Mouse (Mus musculus) intestine, embryonic 14.5 days (tissue): ENCODE measurements around the gene R3hdm2. TPM values are rescaled to one million over a fixed set of nuclear protein-coding genes. Genes with fewer than 3 reads are reported as not detected.

Source experiments
- ATAC-seq: fragments of 200-750 bp; cut with Nextera tagmentation; replicated peaks from 2 replicates; pipeline ENCODE4 v1.8.0; 2017; ENCODE audit warnings: low read depth, moderate number of reproducible peaks, moderate TSS enrichment, moderate library complexity; ENCODE audit not compliant: low FRiP score, low TSS enrichment
- DNase-seq: peaks from one replicate; pipeline ENCODE4 v3.0.0-alpha.2; 2018; ENCODE audit warnings: low spot score
- H3K27ac ChIP-seq: fragments of 300-500 bp; sonication (generic); 2 replicates; pipeline ENCODE4 v1.5.1; 2014; ENCODE audit warnings: low read depth, mild to moderate bottlenecking, control low read depth
- H3K27me3 ChIP-seq: fragments of 300-500 bp; sonication (generic); replicated peaks from 2 replicates; pipeline ENCODE4 v1.6.1; 2014; ENCODE audit warnings: low read length, control low read depth; ENCODE audit not compliant: control insufficient read depth, insufficient read depth
- H3K36me3 ChIP-seq: fragments of 300-500 bp; sonication (generic); 2 replicates; pipeline ENCODE4 v1.6.1; 2014; ENCODE audit warnings: low read length, control low read depth; ENCODE audit not compliant: control insufficient read depth, insufficient read depth
- H3K4me1 ChIP-seq: fragments of 300-500 bp; sonication (generic); replicated peaks from 2 replicates; pipeline ENCODE4 v1.6.1; 2014; ENCODE audit warnings: low read length, control low read depth, mixed read lengths; ENCODE audit not compliant: control insufficient read depth, insufficient read depth
- H3K4me2 ChIP-seq: fragments of 300-500 bp; sonication (generic); 2 replicates; pipeline ENCODE4 v1.6.1; 2014; ENCODE audit warnings: low read length
- H3K4me3 ChIP-seq: fragments of 300-500 bp; sonication (generic); 2 replicates; pipeline ENCODE4 v1.5.1; 2014; ENCODE audit warnings: low read depth, low read length, control low read depth, mixed read lengths
- H3K9ac ChIP-seq: fragments of 300-500 bp; sonication (generic); 2 replicates; pipeline ENCODE4 v1.6.1; 2014; ENCODE audit warnings: mild to moderate bottlenecking, low read length
- H3K9me3 ChIP-seq: fragments of 300-500 bp; sonication (generic); 2 replicates; pipeline ENCODE4 v1.6.1; 2016; ENCODE audit warnings: low read length, control low read depth; ENCODE audit not compliant: control insufficient read depth
- WGBS: fragments of 180-500 bp; shearing (Covaris S2); extraction: QIAGEN DNeasy Blood & Tissue Kit; methylation state at CpG from one replicate; pipeline ENCODE4 v1.1.7; 2014; 5-methylcytosine and 5-hydroxymethylcytosine counted together
- polyA plus RNA-seq: library from polyadenylated mRNA; unstranded; fragments of >200 nt; fragmentation: Nextera tagmentation; extraction: Ambion mirVana; gene quantifications from 2 replicates; pipeline ENCODE4 v1.2.1, GENCODE M21; 2014

Gene R3hdm2
- polyA plus RNA-seq, 1 experiment from 2014 or later, result 31.5 TPM

DNA sequence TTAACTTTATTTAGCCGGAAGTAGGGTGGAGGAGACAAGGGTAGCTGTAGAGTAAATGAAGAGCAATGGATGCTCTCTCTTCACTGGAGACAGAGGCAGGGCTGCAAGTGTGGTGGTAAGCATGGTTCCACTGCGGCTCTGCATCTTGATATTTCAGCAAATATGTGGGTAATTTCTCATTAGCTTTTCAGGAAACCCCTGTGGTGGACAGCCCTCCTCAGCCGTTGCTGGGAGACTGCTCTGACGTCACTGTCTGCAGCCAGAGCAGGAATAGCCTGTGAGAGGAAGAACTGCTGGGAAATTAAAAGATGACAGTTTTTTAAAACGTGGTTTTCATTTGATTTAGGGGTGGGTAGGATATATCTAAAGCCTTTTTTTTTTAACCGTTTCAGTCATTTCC, 41.9 kb downstream of the R3hdm2 start:
- no peaks in the 10 kb centered on the region for H3K36me3 ChIP-seq
- 16% methylated on average over 6 of the region's 6 CpGs for WGBS
- ATAC-seq (peak; percentile 72; the same call in 1 of the 2 replicates), DNase-seq (peak; percentile 57)
- no peak overlapping the region for H3K4me3 ChIP-seq
- H3K4me2 ChIP-seq, result peak overlapping the region; percentile 40
- peak overlapping the region; percentile 4; the same call in 1 of the 2 replicates for H3K27ac ChIP-seq
- H3K27me3 ChIP-seq, result no peaks in the 10 kb centered on the region
- H3K4me1 ChIP-seq, result peaks cover 36% of the 10 kb centered on the region
- no peaks in the 10 kb centered on the region for H3K9me3 ChIP-seq
- H3K9ac ChIP-seq, result no peak overlapping the region

DNA sequence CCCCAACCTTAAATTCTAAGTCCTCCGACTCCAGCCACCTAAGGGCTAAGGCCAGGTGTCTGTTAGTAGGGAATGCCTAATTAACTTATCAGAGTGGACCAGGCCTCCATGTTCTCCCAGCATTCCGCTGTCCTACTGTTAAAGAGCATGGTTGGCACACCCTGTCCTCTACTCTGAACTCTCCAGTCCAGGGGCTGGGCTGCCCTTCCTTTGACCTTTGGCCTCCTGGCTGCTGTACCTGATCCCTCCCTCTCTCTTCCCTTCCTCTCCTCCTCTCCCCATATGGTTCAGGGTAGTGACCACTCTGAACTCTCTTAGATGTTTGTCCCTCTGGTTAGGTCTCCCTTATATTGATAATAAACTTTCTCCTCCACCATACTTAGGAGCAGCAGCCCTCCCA, 45.7 kb downstream of the R3hdm2 start:
- 73% methylated on average over 2 of the region's 2 CpGs for WGBS
- H3K9me3 ChIP-seq, result no peaks in the 10 kb centered on the region

DNA sequence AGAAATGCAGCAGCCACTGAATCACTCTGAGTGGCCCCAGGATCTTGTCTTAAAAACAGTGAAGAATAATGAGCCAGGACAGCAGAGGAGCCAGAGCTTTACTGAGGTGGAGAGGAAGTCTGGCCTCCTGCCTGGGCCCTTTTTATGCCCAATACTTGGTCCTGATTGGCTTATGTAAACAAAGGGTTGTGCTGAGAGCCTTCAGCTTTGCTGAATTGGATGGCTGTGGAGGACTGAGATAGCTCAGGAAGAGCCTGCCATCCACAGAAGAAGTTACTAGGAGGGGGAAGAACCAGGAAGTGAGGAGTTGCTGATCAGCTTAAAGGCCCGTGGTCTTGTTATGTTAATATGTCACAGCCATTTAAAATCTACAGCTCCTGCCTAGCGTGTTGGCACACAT, 46.5 kb downstream of the R3hdm2 start:
- Histone ChIP-seq H3K27me3 (no peaks in the 10 kb centered on the region), H3K9me3 (no peaks in the 10 kb centered on the region), H3K9ac (no peak overlapping the region), H3K27ac (peak overlapping the region; percentile 62), H3K4me3 (no peak overlapping the region), H3K36me3 (no peaks in the 10 kb centered on the region), H3K4me1 (peaks cover 25% of the 10 kb centered on the region), H3K4me2 (no peak overlapping the region)
- DNase-seq (no peak), ATAC-seq (no peak)
- 19% methylated on average over 2 of the region's 2 CpGs for WGBS

More for the DNA sequence above, 45.7 kb downstream of the R3hdm2 start:
- no peaks in the 10 kb centered on the region for H3K27me3 ChIP-seq
- DNase-seq (no peak), ATAC-seq (no peak; the same call in 1 of the 2 replicates)
- H3K27ac ChIP-seq, result no peak overlapping the region
- no peak overlapping the region for H3K9ac ChIP-seq
- H3K4me1 ChIP-seq, result peaks cover 33% of the 10 kb centered on the region
- no peak overlapping the region for H3K4me2 ChIP-seq
- H3K4me3 ChIP-seq, result no peak overlapping the region
- H3K36me3 ChIP-seq, result no peaks in the 10 kb centered on the region

DNA sequence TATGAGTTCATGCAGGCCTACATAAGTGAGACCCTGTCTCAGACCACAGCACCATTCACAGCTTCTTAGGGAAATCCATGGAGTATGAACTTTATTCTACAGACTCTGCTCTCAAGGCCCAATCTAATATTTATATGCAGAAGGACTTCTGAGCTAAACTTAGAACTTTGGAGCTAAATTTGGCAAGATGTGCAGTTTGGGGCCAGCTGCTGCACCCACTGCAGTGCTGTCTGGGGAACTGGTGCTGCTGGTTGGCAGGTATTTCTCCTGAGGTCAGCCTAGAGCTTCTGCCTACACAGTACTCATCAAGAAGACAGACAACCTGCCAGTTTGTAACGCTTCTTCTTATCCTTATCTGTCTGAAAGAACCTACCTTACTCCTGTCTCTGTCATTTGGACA, 47.0 kb downstream of the R3hdm2 start:
- no peak for ATAC-seq
- H3K27ac ChIP-seq, result peak overlapping the region; percentile 62; the same call in 1 of the 2 replicates
- H3K4me1 ChIP-seq, result peaks cover 21% of the 10 kb centered on the region
- WGBS, result 86% methylated on average over 1 of the region's 1 CpGs
- no peaks in the 10 kb centered on the region for H3K9me3 ChIP-seq
- no peak overlapping the region for H3K9ac ChIP-seq
- no peak for DNase-seq
- no peak overlapping the region for H3K4me2 ChIP-seq
- H3K27me3 ChIP-seq, result no peaks in the 10 kb centered on the region
- no peaks in the 10 kb centered on the region for H3K36me3 ChIP-seq
- H3K4me3 ChIP-seq, result no peak overlapping the region

DNA sequence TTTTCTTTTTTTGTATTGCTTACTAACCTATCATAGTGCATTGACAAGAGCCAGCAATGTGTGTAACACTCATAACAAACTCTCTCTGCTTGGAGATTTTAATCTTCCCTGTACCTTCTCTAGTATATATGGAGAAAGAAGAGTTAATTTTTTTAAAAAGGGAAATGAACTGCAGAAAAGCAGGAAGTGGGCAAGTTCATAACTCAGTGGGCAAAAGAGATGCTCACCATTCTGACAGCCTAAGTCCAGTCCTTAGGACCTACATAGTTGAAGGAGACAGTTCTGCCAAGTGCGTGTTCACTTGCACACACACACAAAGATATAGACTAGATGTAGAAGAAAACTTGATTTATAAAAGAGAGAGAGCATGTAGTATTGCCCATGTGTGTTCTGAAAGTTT, 47.9 kb downstream of the R3hdm2 start:
- ATAC-seq, result no peak
- Histone ChIP-seq H3K4me2 (no peak overlapping the region), H3K9ac (no peak overlapping the region), H3K9me3 (no peaks in the 10 kb centered on the region), H3K36me3 (no peaks in the 10 kb centered on the region), H3K27ac (no peak overlapping the region), H3K4me3 (no peak overlapping the region), H3K27me3 (no peaks in the 10 kb centered on the region), H3K4me1 (peaks cover 14% of the 10 kb centered on the region)
- 94% methylated on average over 1 of the region's 1 CpGs for WGBS
- DNase-seq, result no peak

DNA sequence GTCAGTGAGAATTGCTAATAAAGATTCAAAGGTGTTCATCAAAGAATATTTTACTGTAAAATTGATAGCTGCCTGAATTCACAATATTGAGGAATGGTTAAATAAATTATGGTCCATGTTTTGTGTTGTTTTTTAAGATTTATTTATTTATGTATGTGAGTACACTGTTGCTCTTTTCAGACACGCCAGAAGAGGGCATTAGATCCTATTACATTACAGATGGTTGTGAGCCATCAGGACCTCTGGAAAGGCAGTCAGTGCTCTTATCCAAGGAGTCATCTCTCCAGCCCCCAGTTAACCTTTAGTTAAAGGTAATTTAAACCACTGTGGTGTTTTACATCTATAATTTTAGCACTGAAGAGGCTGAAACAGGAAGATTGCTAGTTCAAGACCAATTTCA, 49.4 kb downstream of the R3hdm2 start:
- Histone ChIP-seq H3K9ac (no peak overlapping the region), H3K27me3 (no peaks in the 10 kb centered on the region), H3K27ac (no peak overlapping the region), H3K4me2 (no peak overlapping the region), H3K4me1 (peaks cover 13% of the 10 kb centered on the region), H3K4me3 (no peak overlapping the region), H3K36me3 (no peaks in the 10 kb centered on the region), H3K9me3 (no peaks in the 10 kb centered on the region)
- 62% methylated on average over 1 of the region's 1 CpGs for WGBS
- DNase-seq, result no peak
- ATAC-seq, result no peak

DNA sequence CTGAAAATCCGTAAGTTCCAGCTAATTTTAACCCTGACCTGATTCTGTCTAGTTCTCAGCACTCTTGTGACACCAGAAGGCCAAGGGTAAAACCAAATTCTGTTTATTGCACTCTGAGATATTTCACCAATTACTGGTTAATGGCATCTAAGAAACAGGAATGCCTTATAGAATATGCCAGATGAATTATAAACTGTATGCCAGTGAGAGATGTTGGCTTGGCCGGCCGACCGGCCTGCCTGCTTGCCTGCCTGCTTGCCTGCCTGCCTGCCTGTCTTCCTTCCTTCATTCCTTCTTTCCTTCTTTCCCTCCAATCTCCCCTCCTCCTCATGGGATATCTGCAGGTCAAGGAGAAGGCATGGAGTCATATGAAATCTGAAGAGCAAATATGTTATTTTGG, 52.3 kb downstream of the R3hdm2 start:
- H3K36me3 ChIP-seq, result no peaks in the 10 kb centered on the region
- no peak overlapping the region for H3K27ac ChIP-seq
- no peak overlapping the region for H3K4me2 ChIP-seq
- H3K9ac ChIP-seq, result no peak overlapping the region
- ATAC-seq (no peak), DNase-seq (no peak)
- no peaks in the 10 kb centered on the region for H3K4me1 ChIP-seq
- H3K27me3 ChIP-seq, result no peaks in the 10 kb centered on the region
- H3K4me3 ChIP-seq, result no peak overlapping the region
- 90% methylated on average over 4 of the region's 4 CpGs for WGBS
- no peaks in the 10 kb centered on the region for H3K9me3 ChIP-seq

DNA sequence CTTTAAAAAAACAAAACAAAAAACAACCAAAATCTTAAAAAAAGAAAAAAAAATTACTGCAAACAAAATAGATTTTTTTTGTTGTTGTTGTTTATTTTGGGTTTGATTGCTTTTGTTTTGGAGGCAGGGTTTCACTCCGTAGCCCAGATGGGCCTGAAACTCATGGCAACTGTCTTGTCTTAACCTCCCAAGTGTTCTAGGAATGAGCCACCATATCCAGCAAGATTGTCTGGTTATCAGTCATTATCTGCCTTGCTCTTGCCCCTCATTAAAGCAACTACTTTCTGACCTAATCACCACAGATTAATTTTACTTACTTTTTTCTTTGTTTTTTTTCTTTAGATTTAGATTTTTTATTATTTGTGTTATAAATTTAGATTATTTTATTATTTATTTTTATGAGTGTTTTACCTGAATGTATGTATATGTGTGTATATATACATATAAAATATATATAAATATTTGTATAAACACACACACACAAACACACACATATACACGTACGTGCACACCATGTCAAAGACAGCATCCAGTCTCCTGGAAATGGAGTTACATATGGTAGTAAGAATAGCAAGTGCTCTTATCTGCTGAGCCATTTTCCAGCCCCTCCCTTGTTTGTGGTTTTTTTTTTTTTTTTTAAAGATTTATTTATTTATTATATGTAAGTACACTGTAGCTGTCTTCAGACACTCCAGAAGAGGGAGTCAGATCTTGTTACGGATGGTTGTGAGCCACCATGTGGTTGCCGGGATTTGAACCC, 57.4 kb downstream of the R3hdm2 start:
- 87% methylated on average over 5 of the region's 5 CpGs for WGBS

DNA sequence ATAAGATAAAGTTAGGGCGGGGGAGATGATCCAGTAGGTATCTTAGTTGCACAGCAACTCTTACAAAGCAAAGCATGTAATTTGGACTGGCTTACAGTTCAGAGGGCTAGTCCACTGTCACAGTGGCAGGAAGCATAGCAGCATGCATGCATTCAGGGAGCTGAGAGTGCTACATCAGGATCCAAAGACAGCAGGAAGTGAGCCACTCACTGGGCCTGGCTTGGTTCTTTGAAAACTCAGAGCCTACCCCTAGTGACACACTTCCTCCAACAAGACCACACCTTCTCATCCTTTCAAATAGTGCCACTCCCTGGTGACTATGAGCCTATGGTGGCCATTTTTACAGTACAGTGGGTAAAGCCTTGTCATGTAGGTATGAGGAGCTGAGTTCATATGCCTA, 73.6 kb downstream of the R3hdm2 start:
- no peak overlapping the region for H3K4me3 ChIP-seq
- ATAC-seq, result no peak
- WGBS, result 94% methylated on average over 1 of the region's 1 CpGs
- DNase-seq, result no peak
- no peaks in the 10 kb centered on the region for H3K27me3 ChIP-seq
- H3K9ac ChIP-seq, result no peak overlapping the region
- H3K9me3 ChIP-seq, result no peaks in the 10 kb centered on the region
- H3K4me1 ChIP-seq, result no peaks in the 10 kb centered on the region
- no peak overlapping the region for H3K4me2 ChIP-seq
- no peak overlapping the region for H3K27ac ChIP-seq
- peaks cover 62% of the 10 kb centered on the region for H3K36me3 ChIP-seq

More for the DNA sequence above, 57.4 kb downstream of the R3hdm2 start:
- Histone ChIP-seq H3K27ac (no peak overlapping the region), H3K9ac (no peak overlapping the region), H3K27me3 (no peaks in the 10 kb centered on the region), H3K4me2 (no peak overlapping the region), H3K36me3 (no peaks in the 10 kb centered on the region), H3K4me1 (no peaks in the 10 kb centered on the region), H3K4me3 (no peak overlapping the region), H3K9me3 (no peaks in the 10 kb centered on the region)
- ATAC-seq, result no peak
- no peak for DNase-seq
